Mouse (Mus musculus): ENCODE results near the gene Emc7. TPM values are rescaled to one million over a fixed set of nuclear protein-coding genes. Genes with fewer than 3 reads are reported as not detected.

Emc7 gene
- total RNA-seq, 2 experiments from 2014 or later: 12.6 to 14.1 TPM

- DNase-seq: no peak
Observed at GRCm38 (mm10) chr2:112518541-112518940, 63.7 kb downstream of the Emc7 start.

GRCm38 (mm10) chr2:112520526-112521482 is 66.0 kb downstream of the Emc7 start:
- no peak for DNase-seq

Other genes with a start within 250 kb of the Emc7 start
- gene Lpcat4, start 215.5 kb upstream of the Emc7 start, total RNA-seq (2021): 1 to 10 TPM; 2.1 to 2.3 TPM
- gene Nutm1, start 195.7 kb upstream of the Emc7 start, total RNA-seq (2021): not detected
- 10 to 100 TPM; 49.2 to 55.4 TPM for gene Nop10, start 193.1 kb upstream of the Emc7 start, total RNA-seq (2021)
- 10 to 100 TPM; 22.7 to 23.0 TPM for gene Slc12a6, start 189.2 kb upstream of the Emc7 start, total RNA-seq (2021)
- gene Gm21985, start 188.7 kb upstream of the Emc7 start, total RNA-seq (2021): 1 to 10 TPM in 1 of 2 experiments, under 1 TPM in 1; 0.56 to 1.2 TPM
- 10 to 100 TPM; 58.3 to 68.9 TPM for gene Emc4, start 87.0 kb upstream of the Emc7 start, total RNA-seq (2021)
- gene Katnbl1, start 75.8 kb upstream of the Emc7 start, total RNA-seq (2021): 1 to 10 TPM; 2.8 to 3.1 TPM
- not detected for gene Chrm5, start 25.8 kb downstream of the Emc7 start, total RNA-seq (2021)
- gene Aven, start 38.0 kb downstream of the Emc7 start, total RNA-seq (2021): 10 to 100 TPM; 14.6 to 19.2 TPM